Mouse (Mus musculus): ENCODE measurements around the gene S100a2.

S100a2 gene

GRCm38 (mm10) chr3:90589947-90590346 is at the start of gene S100a2:
S100a2 (plus strand) TSS chr3:90590247.
- no peak for DNase-seq

GRCm38 (mm10) chr3:90540904-90541303 is 49.1 kb upstream of the S100a2 start:
- no peak for DNase-seq

DNA sequence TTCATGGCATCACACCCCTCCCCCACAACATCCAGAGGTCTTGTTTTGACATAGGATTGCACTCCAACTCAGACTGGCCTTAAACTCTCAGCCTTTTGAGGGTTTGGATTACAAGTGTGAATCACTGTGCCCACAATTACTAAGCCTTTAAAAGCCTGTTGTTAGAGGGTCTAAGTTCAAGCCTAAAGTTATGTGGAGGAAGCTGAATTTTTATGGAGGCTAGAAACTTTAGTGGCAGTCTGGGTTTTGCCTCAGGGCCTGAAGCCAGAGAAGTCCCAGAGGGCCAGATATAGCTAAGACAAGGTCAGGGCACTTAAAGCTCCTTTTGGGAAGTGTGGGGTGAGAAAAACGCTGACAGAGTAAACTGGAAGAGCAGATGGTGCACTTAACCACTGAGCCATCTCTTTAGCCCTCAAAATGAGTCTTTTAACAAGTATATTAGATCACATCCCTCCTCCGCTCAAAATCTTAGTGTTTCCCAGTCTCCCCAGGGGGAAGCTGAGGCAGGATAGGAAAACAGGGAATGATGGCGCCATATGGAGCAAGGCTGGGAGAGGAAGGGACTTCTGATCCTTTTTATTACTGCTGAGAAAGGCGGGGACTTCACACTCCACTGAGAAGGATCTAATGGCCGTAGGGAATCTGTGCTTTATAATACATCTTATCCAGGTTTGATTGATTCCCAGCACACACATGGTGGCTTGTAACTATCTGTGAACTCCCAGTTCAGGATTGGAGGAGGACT is 40.2 kb upstream of the S100a2 start:
- DNase-seq, result no peak

- DNase-seq, result no peak
Measured at GRCm38 (mm10) chr3:90550421-90550790, 39.6 kb upstream of the S100a2 start.

- no peak for DNase-seq
Measured at GRCm38 (mm10) chr3:90552231-90552630, 37.8 kb upstream of the S100a2 start.

- DNase-seq, result no peak
Measured at GRCm38 (mm10) chr3:90555954-90556353, 34.1 kb upstream of the S100a2 start.

DNA sequence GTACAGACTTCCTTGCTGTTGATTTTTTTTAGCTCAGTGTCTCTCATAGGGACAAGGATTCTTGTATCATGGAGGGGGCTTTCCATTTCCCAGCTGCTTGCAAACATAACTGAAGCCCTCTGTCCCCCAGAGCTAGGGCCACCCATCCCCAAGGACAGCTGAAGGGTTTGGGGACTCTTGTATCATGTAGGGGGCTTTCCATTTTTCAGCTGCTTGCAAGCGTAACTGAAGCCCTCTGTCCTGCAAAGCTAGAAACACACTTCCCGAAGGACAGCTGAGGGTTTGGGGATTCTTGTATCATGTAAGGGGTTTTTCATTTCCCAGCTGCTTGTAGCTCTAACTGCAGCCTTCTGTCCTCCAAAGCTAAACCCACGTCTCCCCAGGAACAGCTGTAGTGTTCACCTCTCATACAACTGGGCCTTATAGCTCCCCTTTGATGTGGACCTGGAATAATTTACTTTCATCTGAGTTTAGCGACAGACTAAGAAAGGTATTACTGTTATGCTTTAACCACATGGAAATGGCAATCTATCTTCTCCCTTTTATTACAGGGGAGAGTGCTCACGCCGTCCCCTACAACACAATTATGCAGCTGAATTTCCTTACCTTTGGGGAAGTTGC is 29.9 kb upstream of the S100a2 start, which contains the start of gene S100a3:
S100a3 (plus strand) TSS at position 571 of the 621 bp plus-strand sequence.
- no peak for DNase-seq

DNA sequence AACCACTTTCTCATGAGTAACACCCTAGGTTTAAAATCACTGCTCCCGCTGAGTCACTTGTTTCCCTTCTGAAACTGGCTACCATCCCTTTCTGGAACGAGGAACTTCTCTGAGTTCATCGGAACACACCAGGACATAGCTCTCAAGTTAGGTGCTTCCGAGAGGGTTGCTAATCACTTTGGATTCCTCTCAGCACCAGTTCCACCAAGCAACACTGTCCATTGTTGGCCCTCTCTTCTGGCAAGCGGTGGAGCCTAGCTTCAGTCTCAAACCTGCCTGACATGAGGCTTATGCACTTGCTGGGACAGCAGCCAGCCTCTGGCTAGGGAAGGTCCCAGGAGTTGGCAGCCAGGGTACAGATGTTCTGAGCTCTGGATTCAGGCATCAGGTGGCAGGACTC is 15.4 kb upstream of the S100a2 start:
- DNase-seq, result no peak

GRCm38 (mm10) chr3:90575320-90575719 is 14.7 kb upstream of the S100a2 start:
- DNase-seq, result no peak

DNA sequence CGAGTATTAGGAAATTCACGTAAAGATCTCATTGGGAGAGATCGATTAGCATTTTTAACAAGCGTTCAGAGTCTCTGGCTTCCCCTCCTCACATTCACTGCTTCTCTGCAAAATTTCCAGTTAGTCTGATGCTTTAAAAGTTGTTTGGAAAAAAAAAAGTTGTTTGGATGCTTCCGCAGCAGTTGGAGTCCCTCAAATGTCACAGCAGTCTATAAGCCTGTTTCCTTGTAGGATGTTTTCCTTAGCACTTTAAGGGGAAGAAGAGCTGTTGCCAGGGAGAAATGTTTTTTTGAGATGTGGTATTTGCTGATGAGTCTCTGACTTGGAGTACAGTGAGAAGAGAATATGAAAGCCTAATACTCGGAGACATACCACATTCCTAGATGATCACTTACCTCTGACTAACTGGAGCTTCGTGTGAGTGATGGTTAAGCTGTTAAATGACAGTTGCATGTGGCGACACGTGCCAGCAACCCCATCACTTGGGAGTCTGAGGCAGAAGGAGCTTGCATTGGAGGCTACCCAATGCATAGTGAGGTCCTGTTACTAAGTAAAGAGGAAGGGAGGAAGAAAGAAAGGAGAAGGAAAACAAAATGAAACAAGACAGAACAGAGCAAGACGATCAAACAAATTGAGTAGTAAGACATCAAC is 13.6 kb upstream of the S100a2 start:
- no peak for DNase-seq

DNA sequence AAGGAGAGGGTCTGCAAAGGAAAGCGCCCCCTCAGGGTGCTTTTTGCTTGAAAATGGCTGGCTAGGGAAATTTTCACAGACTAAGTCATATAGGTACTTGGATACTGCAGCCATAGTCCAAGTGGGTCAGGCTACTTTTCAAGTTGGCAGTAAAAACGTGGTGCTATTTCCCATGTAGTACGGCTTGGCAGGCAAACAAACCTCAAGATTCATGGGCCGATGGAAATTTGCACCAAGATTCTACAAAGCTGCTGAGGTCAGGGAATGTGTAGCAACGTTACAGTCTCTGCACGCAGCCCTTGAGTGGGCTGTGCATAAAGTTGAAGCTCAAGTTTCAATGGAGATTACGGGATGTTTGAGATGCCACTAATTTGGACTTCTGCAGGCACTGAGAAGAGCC is 10.6 kb upstream of the S100a2 start:
- no peak for DNase-seq

DNA sequence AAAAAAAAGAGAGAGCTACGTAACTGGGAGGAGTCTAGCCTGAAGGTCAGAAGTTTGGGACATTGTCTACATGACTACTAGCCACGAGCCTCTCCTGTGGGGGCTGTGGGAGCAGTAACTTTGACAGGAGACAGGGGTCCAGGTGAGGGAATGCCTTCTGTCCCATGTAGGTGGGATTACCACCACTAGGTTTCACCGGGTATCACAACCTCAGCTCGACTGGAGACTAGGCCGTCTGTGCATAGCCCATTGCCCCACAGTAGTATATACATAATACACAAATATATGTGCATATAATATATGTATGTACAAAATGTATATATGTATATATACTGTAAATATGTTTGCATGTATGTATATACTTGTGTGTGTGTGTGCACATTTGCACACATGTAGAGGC is 8.9 kb upstream of the S100a2 start:
- no peak for DNase-seq

- DNase-seq, result no peak
Measured at GRCm38 (mm10) chr3:90582156-90582555, 7.9 kb upstream of the S100a2 start.

GRCm38 (mm10) chr3:90582556-90582955 is 7.5 kb upstream of the S100a2 start:
- DNase-seq, result no peak

GRCm38 (mm10) chr3:90583893-90584292 is 6.2 kb upstream of the S100a2 start:
- no peak for DNase-seq

- peak; percentile 7 for DNase-seq
Measured at GRCm38 (mm10) chr3:90585595-90585994, 4.5 kb upstream of the S100a2 start.

DNA sequence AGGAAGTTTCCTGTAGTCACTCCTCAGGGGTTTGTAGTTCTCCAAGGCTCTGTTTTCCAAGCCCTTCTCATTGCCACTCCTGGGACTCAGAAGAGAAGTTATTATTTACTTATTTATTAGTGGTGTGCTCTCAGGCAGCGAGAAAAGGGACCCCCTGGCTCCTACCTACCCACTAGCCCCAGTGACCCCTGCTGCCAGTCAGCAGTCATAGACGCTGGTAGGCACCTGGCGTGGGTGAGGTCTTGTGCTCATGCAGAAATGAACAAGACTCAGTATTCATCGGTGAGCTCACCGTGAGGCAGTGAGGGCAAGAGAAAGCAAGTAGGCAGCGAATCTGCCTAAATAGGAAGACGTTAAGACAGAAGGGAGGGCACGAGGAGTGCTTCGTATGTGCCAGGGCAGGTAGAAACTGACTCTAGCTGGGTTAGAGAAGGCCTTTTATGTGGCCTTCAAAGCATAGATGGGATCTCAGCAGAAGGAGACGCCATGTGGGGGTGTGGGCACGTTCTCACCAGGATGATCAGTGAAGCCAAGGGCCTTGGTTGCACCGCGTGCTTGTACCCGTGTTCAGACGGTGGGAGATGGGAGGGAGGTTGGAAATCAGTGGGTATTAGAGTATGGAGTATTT is 3.9 kb upstream of the S100a2 start:
- no peak for DNase-seq

DNA sequence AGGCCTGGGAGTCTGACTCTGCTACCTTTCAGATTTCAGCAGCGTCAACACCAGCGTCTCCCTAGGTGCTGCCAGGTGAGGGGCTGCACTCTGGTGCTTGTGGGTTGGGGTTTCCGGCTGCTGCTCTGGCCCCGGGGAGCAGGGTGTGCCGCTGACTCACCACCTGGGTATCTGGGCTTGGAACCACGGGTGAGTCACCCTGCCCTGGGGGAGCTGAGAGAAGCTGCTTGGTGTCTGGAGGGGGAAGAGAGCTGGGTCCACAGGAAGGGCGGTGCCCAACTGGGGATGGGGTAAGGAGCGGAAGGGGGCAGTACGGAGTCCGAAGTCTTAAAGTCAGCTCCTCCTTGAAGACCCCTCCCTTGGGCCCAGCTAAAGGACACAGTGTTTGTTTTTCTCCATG is 3.1 kb upstream of the S100a2 start:
- DNase-seq, result no peak

GRCm38 (mm10) chr3:90587361-90588101 is 2.5 kb upstream of the S100a2 start:
- no peak for DNase-seq

GRCm38 (mm10) chr3:90589390-90589789 is 657 bp upstream of the S100a2 start:
- DNase-seq, result no peak

DNA sequence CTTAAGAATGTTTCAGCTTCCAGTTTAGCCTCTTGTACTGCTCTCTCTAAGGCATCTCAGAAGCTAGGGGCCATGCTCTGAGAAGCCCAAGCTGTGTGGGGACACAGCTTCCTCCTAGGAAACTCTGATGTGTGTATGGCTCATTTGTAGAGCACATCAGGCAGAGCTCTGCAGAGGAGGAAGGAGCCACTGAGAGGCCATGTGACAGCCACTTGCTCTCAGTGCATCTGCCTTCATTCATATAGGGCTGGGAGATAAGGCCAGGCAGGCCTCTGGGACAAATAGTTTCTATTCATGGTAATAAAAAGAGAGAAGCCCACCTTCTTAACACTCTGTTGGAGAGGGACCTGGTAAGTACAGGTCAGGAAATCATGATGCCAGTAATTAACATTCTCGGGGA is 4.4 kb downstream of the S100a2 start:
- no peak for DNase-seq

DNA sequence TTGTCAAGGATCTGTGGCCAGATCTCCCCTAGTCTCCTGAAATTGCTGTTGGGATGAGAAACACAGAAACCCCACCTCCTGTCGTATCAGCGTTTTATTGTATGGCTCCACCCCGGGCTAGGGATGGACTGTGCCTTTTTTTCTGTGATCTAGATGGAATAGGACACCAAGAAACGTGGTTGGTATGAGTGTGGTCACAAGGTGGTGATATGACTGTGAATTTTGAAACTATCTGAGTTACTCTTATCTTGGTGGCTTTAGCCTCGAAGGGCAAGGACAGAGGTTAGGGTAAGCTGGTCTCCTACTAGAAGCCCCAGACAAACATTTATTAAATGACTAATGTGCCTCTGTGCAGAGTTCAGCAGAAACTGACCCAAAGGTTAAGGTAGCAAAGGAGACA is 5.5 kb downstream of the S100a2 start:
- DNase-seq, result no peak

GRCm38 (mm10) chr3:90596810-90597209 is 6.8 kb downstream of the S100a2 start:
- no peak for DNase-seq
